ENCODE assay signal across 19 mouse cellular contexts in the genomic region with DNA sequence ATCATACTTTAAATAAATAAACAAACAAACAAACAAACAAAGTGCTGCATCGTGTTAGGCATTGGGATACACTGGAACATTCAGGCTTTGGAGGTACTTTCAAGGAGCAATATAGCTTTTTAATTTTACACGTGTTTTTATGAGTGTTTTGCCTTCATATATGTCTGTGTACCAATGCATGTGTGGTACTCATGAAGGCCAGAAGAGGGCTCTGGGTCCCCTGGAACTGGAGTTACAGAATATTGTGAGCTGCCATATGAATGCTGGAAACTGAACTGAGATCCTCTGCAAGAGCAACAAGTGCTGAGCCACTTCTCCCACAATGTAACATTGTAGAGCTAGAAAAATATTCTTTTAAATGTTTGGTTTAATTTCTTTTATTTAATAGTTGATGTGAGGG. TPM values are rescaled to one million over a fixed set of nuclear protein-coding genes. Genes with fewer than 3 reads are reported as not detected.
DNase-seq lines count a peak whose midpoint lies in the region; ATAC-seq and TF ChIP-seq lines count a peak whose summit lies in the region.
"Had no signal": no experiment of that assay in that cellular context is flagged by ENCODE, and none has a peak within 500 bp of the region (broad histone marks: within the 10 kb centered on the region; RNA-seq: fewer than 3 reads in every experiment).

No protein-coding gene starts in this region.

- no peaks in the 10 kb centered on the region for H3K9me3 ChIP-seq in MEL (replicated peaks; ENCODE audit: insufficient read depth, low read length)
- H3K9me3 ChIP-seq: forebrain, embryonic 15.5 days; heart, embryonic 13.5 days; kidney, embryonic 15.5 days; lung, embryonic 15.5 days; neural tube, embryonic 15.5 days had no signal

- no peaks in the 10 kb centered on the region for H3K27me3 ChIP-seq in MEL (ENCODE audit: control insufficient read depth in 1 of 2, insufficient read depth in 2 of 2, low read length in 2 of 2)
- no peaks in the 10 kb centered on the region for H3K27me3 ChIP-seq in thymus, adult 2 months (ENCODE audit: control insufficient read depth, insufficient read depth, low read length)
- H3K27me3 ChIP-seq: forebrain, embryonic 15.5 days; heart, embryonic 13.5 days; kidney, embryonic 15.5 days; lung, embryonic 15.5 days; neural tube, embryonic 15.5 days had no signal

- no peak for DNase-seq in layer of hippocampus, adult 2 months (ENCODE audit: low spot score in 2 of 2)
- DNase-seq in layer of hippocampus, adult 18-20 months (ENCODE audit: low spot score in 2 of 2): no peak
- DNase-seq in 416B (ENCODE audit: low read depth) (peak; percentile 36), MEL (ENCODE audit: low read depth, low spot score) (peak; percentile 53)
- DNase-seq in retina, embryonic 14.5 days (ENCODE audit: low spot score): peak; percentile 3
- DNase-seq in thymus, adult 2 months: no peak
- DNase-seq: adrenal gland, postnatal 25 days; cerebellum, adult 9-11 months; heart, postnatal 4 days; left cerebral cortex, postnatal 4 days had no signal

- peak; percentile 22; the same call in 1 of the 2 replicates for TF ChIP-seq CTCF in layer of hippocampus, adult 2 months (conservative IDR thresholded peaks at IDR 0.05)
- TF ChIP-seq CTCF in MEL (IDR thresholded peaks at IDR 0.05 in 2 of 3, conservative IDR thresholded peaks at IDR 0.05 in 1 of 3; ENCODE audit: control insufficient read depth in 1 of 3, insufficient read depth in 1 of 3, low read depth in 2 of 3, low read length in 3 of 3, poor library complexity in 1 of 3, severe bottlenecking in 1 of 3): peak; percentile 6 to 49 (median 23); a peak in 3 of 6 replicates
- TF ChIP-seq CTCF in thymus, adult 2 months (IDR thresholded peaks at IDR 0.05; ENCODE audit: borderline replicate concordance, control insufficient read depth, extremely low read depth, insufficient read depth, low read length, poor library complexity): no peak

- no peak overlapping the region for H3K27ac ChIP-seq in layer of hippocampus, adult 2 months
- H3K27ac ChIP-seq in MEL (ENCODE audit: control insufficient read depth, low read depth, low read length): no peak overlapping the region
- no peak overlapping the region for H3K27ac ChIP-seq in thymus, adult 2 months (ENCODE audit: control insufficient read depth, insufficient read depth, low read length)
- H3K27ac ChIP-seq: forebrain, embryonic 15.5 days; heart, embryonic 13.5 days; kidney, embryonic 15.5 days; lung, embryonic 15.5 days; neural tube, embryonic 15.5 days had no signal

- H3K9ac ChIP-seq in MEL (ENCODE audit: control insufficient read depth, low read depth, low read length, poor library complexity, severe bottlenecking): no peak overlapping the region
- H3K9ac ChIP-seq: forebrain, embryonic 15.5 days; heart, embryonic 13.5 days; kidney, embryonic 15.5 days; lung, embryonic 15.5 days; neural tube, embryonic 15.5 days had no signal

- no peak for TF ChIP-seq POLR2A in MEL (IDR thresholded peaks at IDR 0.05; ENCODE audit: control insufficient read depth in 1 of 2, insufficient read depth in 1 of 2, low read depth in 1 of 2, low read length in 2 of 2, poor library complexity in 1 of 2)
- TF ChIP-seq POLR2A in thymus, adult 2 months (IDR thresholded peaks at IDR 0.05; ENCODE audit: control insufficient read depth, extremely low read depth, insufficient read depth, low read length, poor library complexity): no peak

- H3K4me3 ChIP-seq in layer of hippocampus, adult 2 months: no peak overlapping the region
- H3K4me3 ChIP-seq in MEL (ENCODE audit: control insufficient read depth in 1 of 2, insufficient read depth in 1 of 2, low read depth in 2 of 2, low read length in 2 of 2): no peak overlapping the region
- no peak overlapping the region for H3K4me3 ChIP-seq in thymus, adult 2 months (ENCODE audit: control insufficient read depth, insufficient read depth, low read length)
- H3K4me3 ChIP-seq: forebrain, embryonic 15.5 days; heart, embryonic 13.5 days; kidney, embryonic 15.5 days; lung, embryonic 15.5 days; neural tube, embryonic 15.5 days had no signal

- TF ChIP-seq RAD21 in MEL (IDR thresholded peaks at IDR 0.05; ENCODE audit: low read depth, low read length): peak; percentile 12

- WGBS in thymus, adult 2 months: 93% methylated on average over 2 of the region's 2 CpGs

- H3K36me3 ChIP-seq in MEL (ENCODE audit: control insufficient read depth in 1 of 2, insufficient read depth in 2 of 2, low read length in 2 of 2): peaks cover 0 to 23% of the 10 kb centered on the region in 2 experiments; a peak in 2 of 4 replicates
- peaks cover 63% of the 10 kb centered on the region for H3K36me3 ChIP-seq in thymus, adult 2 months (ENCODE audit: control insufficient read depth, insufficient read depth, low read length)

- H3K4me1 ChIP-seq in MEL (ENCODE audit: control insufficient read depth in 1 of 2, insufficient read depth in 2 of 2, low read length in 2 of 2): no peaks in the 10 kb centered on the region
- no peaks in the 10 kb centered on the region for H3K4me1 ChIP-seq in thymus, adult 2 months (replicated peaks; ENCODE audit: control insufficient read depth, insufficient read depth, low read length)
- H3K4me1 ChIP-seq: forebrain, embryonic 15.5 days; heart, embryonic 13.5 days; kidney, embryonic 15.5 days; lung, embryonic 15.5 days; neural tube, embryonic 15.5 days had no signal

- no peak for ATAC-seq in megakaryocyte, adult 5-6 weeks (ENCODE audit: poor library complexity, severe bottlenecking)
- ATAC-seq: forebrain, embryonic 15.5 days had no signal

- no peak for TF ChIP-seq EP300 in MEL (IDR thresholded peaks at IDR 0.05; ENCODE audit: low read depth in 1 of 2, low read length in 2 of 2)

- no peaks in the 10 kb centered on the region for H3K79me2 ChIP-seq in MEL (ENCODE audit: control insufficient read depth, insufficient read depth, low read length, poor library complexity)

TF ChIP-seq in MEL, 35 proteins besides CTCF, POLR2A, EP300 and RAD21:
- TF ChIP-seq USF2 (IDR thresholded peaks at IDR 0.05; ENCODE audit: borderline replicate concordance in 1 of 2, insufficient read depth in 1 of 2, low read depth in 1 of 2, low read length in 2 of 2) (no peak), MYC (IDR thresholded peaks at IDR 0.05; ENCODE audit: low read depth, low read length) (no peak), SMC3 (IDR thresholded peaks at IDR 0.05; ENCODE audit: low read depth, low read length) (peak; percentile 36)

RNA-seq across cellular contexts. Expression of gene Supt7l, which starts 7.6 kb away (rescaled TPM):
- 10 to 100 TPM; 19.6 TPM for total RNA-seq in layer of hippocampus, adult 2 months (2021)
- total RNA-seq in layer of hippocampus, adult 18-20 months (2021): 10 to 100 TPM; 17.8 to 19.8 TPM
- 15.9 and 19.3 TPM in 2 replicates for total RNA-seq in MEL (2012; rRNA removed)
- 10 to 100 TPM in 1 of 2 experiments, not detected in 1; 23.6 TPM for polyA plus RNA-seq in MEL (2012; ENCODE audit: insufficient read depth in 1 of 2, insufficient read length in 2 of 2, low read depth in 1 of 2, low replicate concordance in 2 of 2, missing spikeins in 1 of 2)
- 13.3 and 16.7 TPM in 2 replicates for polyA plus RNA-seq in thymus, adult 2 months (2012; rRNA removed)
- total RNA-seq in megakaryocyte, adult 5-6 weeks (2015): 11.2 and 14.0 TPM in 2 replicates
- 14.1 and 18.5 TPM in 2 replicates for total RNA-seq in megakaryocyte, adult 5-6 weeks (2017)

RNA-seq across cellular contexts. Expression of gene Slc4a1ap, which starts 8.4 kb away (rescaled TPM):
- total RNA-seq in layer of hippocampus, adult 2 months (2021): 10 to 100 TPM; 51.9 to 53.8 TPM
- total RNA-seq in layer of hippocampus, adult 18-20 months (2021): 10 to 100 TPM; 51.3 to 54.7 TPM
- total RNA-seq in MEL (2012; rRNA removed): 37.6 and 41.7 TPM in 2 replicates
- 100 to 1,000 TPM in 1 of 2 experiments, 10 to 100 TPM in 1; 41.6 to 523 TPM for polyA plus RNA-seq in MEL (2012; ENCODE audit: insufficient read depth in 1 of 2, insufficient read length in 2 of 2, low read depth in 1 of 2, low replicate concordance in 2 of 2, missing spikeins in 1 of 2)
- polyA plus RNA-seq in thymus, adult 2 months (2012; rRNA removed): 23.3 and 25.1 TPM in 2 replicates
- 41.3 and 50.5 TPM in 2 replicates for total RNA-seq in megakaryocyte, adult 5-6 weeks (2015)
- 44.2 and 54.6 TPM in 2 replicates for total RNA-seq in megakaryocyte, adult 5-6 weeks (2017)

RNA-seq across cellular contexts. Expression of gene Gpn1, which starts 40.7 kb away (rescaled TPM):
- 10 to 100 TPM; 34.0 to 34.8 TPM for total RNA-seq in layer of hippocampus, adult 2 months (2021)
- total RNA-seq in layer of hippocampus, adult 18-20 months (2021): 10 to 100 TPM; 34.7 to 34.9 TPM
- total RNA-seq in MEL (2012; rRNA removed): 59.0 and 75.6 TPM in 2 replicates
- 100 to 1,000 TPM in 1 of 2 experiments, not detected in 1; 125 TPM for polyA plus RNA-seq in MEL (2012; ENCODE audit: insufficient read depth in 1 of 2, insufficient read length in 2 of 2, low read depth in 1 of 2, low replicate concordance in 2 of 2, missing spikeins in 1 of 2)
- 15.4 and 19.3 TPM in 2 replicates for polyA plus RNA-seq in thymus, adult 2 months (2012; rRNA removed)
- total RNA-seq in megakaryocyte, adult 5-6 weeks (2015): 7.7 and 11.0 TPM in 2 replicates
- total RNA-seq in megakaryocyte, adult 5-6 weeks (2017): 9.6 and 14.9 TPM in 2 replicates

RNA-seq across cellular contexts. Expression of gene 4930548H24Rik, which starts 49.7 kb away (rescaled TPM):
- under 1 TPM in 1 of 2 experiments, not detected in 1; 0.20 TPM for total RNA-seq in layer of hippocampus, adult 2 months (2021)
- total RNA-seq in layer of hippocampus, adult 18-20 months (2021): under 1 TPM in 1 of 2 experiments, not detected in 1; 0.10 TPM
- 0.13 and 0.15 TPM in 2 replicates for total RNA-seq in MEL (2012; rRNA removed)
- under 1 TPM in 1 of 2 experiments, not detected in 1; 0.13 TPM for polyA plus RNA-seq in MEL (2012; ENCODE audit: insufficient read depth in 1 of 2, insufficient read length in 2 of 2, low read depth in 1 of 2, low replicate concordance in 2 of 2, missing spikeins in 1 of 2)
- polyA plus RNA-seq in thymus, adult 2 months (2012; rRNA removed): 0.04 and 0.05 TPM in 2 replicates
- not detected in 2 replicates for total RNA-seq in megakaryocyte, adult 5-6 weeks (2015)
- 0.12 and 0.44 TPM in 2 replicates for total RNA-seq in megakaryocyte, adult 5-6 weeks (2017)
- total RNA-seq: adrenal gland, postnatal 25 days; gastrocnemius, adult 18-20 months; granulocyte monocyte progenitor cell, adult 5-6 weeks had no signal
- polyA plus RNA-seq: forebrain, embryonic 15.5 days; heart, embryonic 13.5 days; kidney, embryonic 15.5 days; liver, embryonic 11.5 days; lung, embryonic 15.5 days; neural tube, embryonic 15.5 days had no signal

Comparison
In these comparisons a context has a peak if more than half of its experiments do, and no peak if none do; other contexts are left out.
1. DNase-seq: peak in 416B (single experiment), MEL (single experiment) and retina, embryonic 14.5 days (single experiment); none in layer of hippocampus, adult 2 months (0 of 2), layer of hippocampus, adult 18-20 months (0 of 2) and thymus, adult 2 months (single experiment).